Mouse (Mus musculus) hindbrain, embryonic 13.5 days (tissue): ENCODE data around the gene Col23a1. TPM values are rescaled to one million over a fixed set of nuclear protein-coding genes. Genes with fewer than 3 reads are reported as not detected.

Experiments used
- ATAC-seq: fragments of 200-750 bp; cut with Nextera tagmentation; 2 replicates; pipeline ENCODE4 v1.8.0; 2017; ENCODE audit warnings: moderate TSS enrichment; ENCODE audit not compliant: low FRiP score
- H3K27ac ChIP-seq: fragments of 300-500 bp; sonication (generic); 2 replicates; pipeline ENCODE4 v1.5.1; 2015; ENCODE audit warnings: inconsistent platforms, mild to moderate bottlenecking, moderate library complexity
- H3K27me3 ChIP-seq: fragments of 300-500 bp; sonication (generic); 2 replicates; pipeline ENCODE4 v1.6.1; 2015; ENCODE audit warnings: mild to moderate bottlenecking, inconsistent platforms
- H3K36me3 ChIP-seq: fragments of 300-500 bp; sonication (generic); 2 replicates; pipeline ENCODE4 v1.6.1; 2015; ENCODE audit warnings: mild to moderate bottlenecking, inconsistent platforms
- H3K4me1 ChIP-seq: fragments of 300-500 bp; sonication (generic); replicated peaks from 2 replicates; pipeline ENCODE4 v1.6.1; 2015; ENCODE audit warnings: inconsistent platforms
- H3K4me2 ChIP-seq: fragments of 300-500 bp; sonication (generic); 2 replicates; pipeline ENCODE4 v1.6.1; 2015; ENCODE audit warnings: inconsistent platforms, mild to moderate bottlenecking, moderate library complexity
- H3K4me3 ChIP-seq: fragments of 300-500 bp; sonication (generic); 2 replicates; pipeline ENCODE4 v1.5.1; 2015; ENCODE audit warnings: mild to moderate bottlenecking, inconsistent platforms
- H3K9ac ChIP-seq: fragments of 300-500 bp; sonication (generic); 2 replicates; pipeline ENCODE4 v1.6.1; 2015; ENCODE audit warnings: mild to moderate bottlenecking, inconsistent platforms
- H3K9me3 ChIP-seq: fragments of 300-500 bp; sonication (generic); 2 replicates; pipeline ENCODE4 v1.6.1; 2016; ENCODE audit warnings: inconsistent platforms
- WGBS: fragments of 180-500 bp; shearing (Covaris S2); methylation state at CpG from one replicate; pipeline ENCODE4 v1.1.7; 2015; 5-methylcytosine and 5-hydroxymethylcytosine counted together
- polyA plus RNA-seq: library from polyadenylated mRNA; unstranded; fragments of >200 nt; fragmentation: Nextera tagmentation; extraction: Ambion mirVana; gene quantifications from 2 replicates; pipeline ENCODE4 v1.2.1, GENCODE M21; 2015

The Col23a1 gene
- polyA plus RNA-seq, 1 experiment from 2014 or later, result 7.1 TPM

DNA sequence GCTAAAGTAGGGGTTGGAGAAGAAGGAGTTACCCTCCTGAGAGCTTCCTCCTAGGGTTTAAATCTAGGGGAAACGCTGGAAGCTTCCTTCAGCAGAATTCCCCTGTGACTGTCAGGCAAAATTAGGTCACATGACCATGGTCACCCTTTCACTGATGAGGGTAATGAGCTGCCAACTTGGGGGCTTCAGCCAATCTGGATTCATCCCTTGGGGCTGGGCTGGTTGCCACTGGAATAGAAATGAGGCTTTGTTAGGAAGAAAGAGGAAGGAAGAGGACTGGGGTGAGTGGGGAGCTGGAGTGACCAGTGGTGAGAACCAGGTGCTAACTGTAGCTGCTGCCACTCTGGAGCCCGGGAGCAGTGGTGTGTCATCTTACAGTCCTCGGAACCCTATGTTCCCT is 6.0 kb downstream of the Col23a1 start:
- Histone ChIP-seq H3K9me3 (0 out of 2 replicates have a peak, but pooled peaks cover 2% of the 10 kb centered on the region), H3K4me2 (no peak overlapping the region), H3K36me3 (no peaks in the 10 kb centered on the region), H3K4me1 (0 out of 2 replicates have a peak, but pooled peaks cover 3% of the 10 kb centered on the region), H3K9ac (no peak overlapping the region), H3K27ac (no peak overlapping the region), H3K27me3 (peaks cover 14% of the 10 kb centered on the region), H3K4me3 (no peak overlapping the region)
- WGBS, result 79% methylated on average over 3 of the region's 3 CpGs
- ATAC-seq, result no peak

DNA sequence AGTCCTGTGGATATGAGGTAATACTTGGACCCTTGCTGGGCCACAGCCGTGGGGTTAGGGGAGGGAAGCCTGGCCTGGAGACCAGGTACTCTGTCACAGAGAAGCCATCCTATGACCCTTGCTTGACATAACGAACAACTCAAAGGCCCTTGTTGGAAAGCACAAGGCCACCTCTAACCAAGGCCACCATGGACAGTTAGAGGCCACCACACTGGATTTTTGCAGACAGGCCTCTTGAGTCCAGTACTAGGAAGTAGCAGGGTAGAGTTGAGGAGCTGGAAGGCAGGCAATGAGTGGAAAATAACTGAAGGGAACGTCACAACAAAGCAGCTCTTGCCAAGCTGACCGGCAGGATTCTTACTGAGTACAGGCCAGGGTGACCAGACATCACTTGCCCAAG is 9.0 kb downstream of the Col23a1 start:
- Histone ChIP-seq H3K9ac (no peak overlapping the region), H3K4me3 (no peak overlapping the region), H3K4me1 (0 out of 2 replicates have a peak, but pooled peaks cover 3% of the 10 kb centered on the region), H3K4me2 (no peak overlapping the region), H3K9me3 (0 out of 2 replicates have a peak, but pooled peaks cover 2% of the 10 kb centered on the region), H3K27me3 (no peaks in the 10 kb centered on the region), H3K36me3 (no peaks in the 10 kb centered on the region), H3K27ac (no peak overlapping the region)
- WGBS, result 90% methylated on average over 4 of the region's 4 CpGs
- no peak for ATAC-seq

DNA sequence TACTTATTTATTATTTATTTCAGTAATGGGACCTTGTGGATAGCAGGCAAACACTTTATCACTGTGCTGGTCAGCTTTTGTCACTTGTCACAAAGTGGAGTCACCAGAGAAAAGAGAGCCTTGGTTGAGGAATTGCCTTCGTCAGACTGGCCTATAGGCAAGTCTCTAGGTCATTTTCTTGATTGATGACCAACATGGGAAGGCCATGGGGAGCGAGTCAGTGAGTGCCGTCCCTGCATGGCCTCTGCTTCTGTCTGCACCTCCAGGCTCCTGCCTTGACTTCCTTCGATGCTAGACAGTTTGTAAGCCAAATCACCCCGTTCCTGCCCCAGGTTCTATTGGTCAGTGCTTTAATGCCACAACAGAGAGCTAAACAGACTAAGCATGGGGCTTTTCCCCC is 12.7 kb downstream of the Col23a1 start:
- H3K27ac ChIP-seq, result no peak overlapping the region
- H3K9me3 ChIP-seq, result no peaks in the 10 kb centered on the region
- no peak for ATAC-seq
- H3K4me3 ChIP-seq, result no peak overlapping the region
- H3K9ac ChIP-seq, result no peak overlapping the region
- H3K4me2 ChIP-seq, result no peak overlapping the region
- WGBS, result 78% methylated on average over 5 of the region's 5 CpGs
- H3K36me3 ChIP-seq, result no peaks in the 10 kb centered on the region
- no peaks in the 10 kb centered on the region; the same call in 1 of the 2 replicates for H3K4me1 ChIP-seq
- no peaks in the 10 kb centered on the region for H3K27me3 ChIP-seq

DNA sequence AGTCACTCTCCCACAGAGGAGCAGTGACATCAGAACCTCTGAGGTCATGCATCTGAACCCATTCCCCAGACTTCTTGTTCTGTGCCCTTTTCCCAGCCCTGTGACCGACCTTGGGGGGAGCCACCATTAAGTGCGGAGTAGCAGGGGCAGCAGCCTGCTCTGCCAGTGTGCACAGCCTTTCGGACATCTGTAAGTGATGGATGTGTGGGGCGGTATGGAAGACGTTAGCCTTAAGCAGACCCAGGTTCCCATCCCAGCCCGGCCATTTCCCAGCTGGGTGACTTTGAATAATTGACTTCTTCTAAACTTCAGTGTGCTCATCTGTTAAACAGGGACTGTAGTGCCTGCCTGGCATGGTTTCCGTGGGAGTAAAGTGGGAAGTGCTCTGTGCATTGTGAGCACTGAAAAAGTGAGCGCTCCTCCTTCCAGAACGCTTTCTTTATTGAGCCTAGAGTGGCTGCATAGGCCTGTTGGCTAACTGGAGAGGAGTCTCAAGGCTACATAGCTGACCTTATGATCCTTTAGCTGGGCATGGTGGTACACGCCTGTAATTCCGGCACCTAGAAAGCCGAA is 14.3 kb downstream of the Col23a1 start:
- WGBS, result 62% methylated on average over 12 of the region's 12 CpGs
- Histone ChIP-seq H3K4me3 (no peak overlapping the region), H3K9ac (no peak overlapping the region), H3K4me2 (no peak overlapping the region), H3K36me3 (no peaks in the 10 kb centered on the region), H3K4me1 (no peaks in the 10 kb centered on the region; the same call in 1 of the 2 replicates), H3K27ac (no peak overlapping the region), H3K9me3 (no peaks in the 10 kb centered on the region), H3K27me3 (no peaks in the 10 kb centered on the region)
- ATAC-seq, result no peak

DNA sequence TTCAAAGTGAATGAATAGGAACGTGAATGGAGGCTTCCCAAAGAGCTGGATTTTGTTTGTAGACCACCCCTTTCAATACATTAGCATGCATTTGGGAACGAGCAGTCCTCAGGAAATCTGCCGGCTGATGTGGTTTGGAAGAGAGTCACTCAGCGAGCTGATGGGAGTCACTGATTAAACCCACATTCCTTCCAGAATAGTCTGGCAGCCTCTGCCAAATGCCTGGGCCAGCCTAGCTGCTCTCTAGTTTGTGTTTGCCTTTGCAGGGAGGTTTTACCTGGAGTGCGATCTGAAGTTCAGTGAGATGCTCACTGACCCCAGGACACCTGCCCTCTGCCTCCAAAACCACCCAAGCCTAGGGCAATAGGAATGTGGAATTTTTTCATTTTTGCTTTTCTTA is 18.6 kb downstream of the Col23a1 start:
- no peaks in the 10 kb centered on the region for H3K9me3 ChIP-seq
- 60% methylated on average over 5 of the region's 5 CpGs for WGBS
- H3K4me2 ChIP-seq, result no peak overlapping the region
- H3K9ac ChIP-seq, result no peak overlapping the region
- H3K4me1 ChIP-seq, result no peaks in the 10 kb centered on the region; the same call in 1 of the 2 replicates
- H3K27me3 ChIP-seq, result no peaks in the 10 kb centered on the region
- no peaks in the 10 kb centered on the region for H3K36me3 ChIP-seq
- no peak overlapping the region for H3K4me3 ChIP-seq
- no peak for ATAC-seq
- H3K27ac ChIP-seq, result no peak overlapping the region

DNA sequence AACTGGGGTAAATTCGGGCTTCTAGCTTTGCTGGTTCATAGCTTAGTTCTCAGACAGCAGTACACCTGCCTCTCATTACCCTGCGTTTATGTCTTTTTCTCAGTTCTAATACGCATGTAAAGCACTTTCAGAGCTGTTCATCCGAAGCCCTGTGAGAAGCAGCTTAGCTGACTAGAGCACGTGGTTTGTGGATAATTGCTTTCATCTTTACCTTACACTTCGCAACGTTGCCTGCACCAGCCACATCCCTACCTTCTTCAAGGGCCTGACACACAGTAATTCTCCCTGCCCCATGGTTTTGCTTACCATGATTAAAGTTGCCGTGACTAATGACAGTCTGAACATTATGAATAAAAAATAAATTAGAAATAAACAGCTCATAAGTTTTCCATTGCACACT is 22.1 kb downstream of the Col23a1 start:
- no peaks in the 10 kb centered on the region for H3K27me3 ChIP-seq
- H3K4me2 ChIP-seq, result no peak overlapping the region
- H3K27ac ChIP-seq, result no peak overlapping the region
- 79% methylated on average over 8 of the region's 8 CpGs for WGBS
- H3K4me1 ChIP-seq, result no peaks in the 10 kb centered on the region
- H3K9ac ChIP-seq, result no peak overlapping the region
- H3K9me3 ChIP-seq, result no peaks in the 10 kb centered on the region
- no peak for ATAC-seq
- no peaks in the 10 kb centered on the region for H3K36me3 ChIP-seq
- no peak overlapping the region for H3K4me3 ChIP-seq

DNA sequence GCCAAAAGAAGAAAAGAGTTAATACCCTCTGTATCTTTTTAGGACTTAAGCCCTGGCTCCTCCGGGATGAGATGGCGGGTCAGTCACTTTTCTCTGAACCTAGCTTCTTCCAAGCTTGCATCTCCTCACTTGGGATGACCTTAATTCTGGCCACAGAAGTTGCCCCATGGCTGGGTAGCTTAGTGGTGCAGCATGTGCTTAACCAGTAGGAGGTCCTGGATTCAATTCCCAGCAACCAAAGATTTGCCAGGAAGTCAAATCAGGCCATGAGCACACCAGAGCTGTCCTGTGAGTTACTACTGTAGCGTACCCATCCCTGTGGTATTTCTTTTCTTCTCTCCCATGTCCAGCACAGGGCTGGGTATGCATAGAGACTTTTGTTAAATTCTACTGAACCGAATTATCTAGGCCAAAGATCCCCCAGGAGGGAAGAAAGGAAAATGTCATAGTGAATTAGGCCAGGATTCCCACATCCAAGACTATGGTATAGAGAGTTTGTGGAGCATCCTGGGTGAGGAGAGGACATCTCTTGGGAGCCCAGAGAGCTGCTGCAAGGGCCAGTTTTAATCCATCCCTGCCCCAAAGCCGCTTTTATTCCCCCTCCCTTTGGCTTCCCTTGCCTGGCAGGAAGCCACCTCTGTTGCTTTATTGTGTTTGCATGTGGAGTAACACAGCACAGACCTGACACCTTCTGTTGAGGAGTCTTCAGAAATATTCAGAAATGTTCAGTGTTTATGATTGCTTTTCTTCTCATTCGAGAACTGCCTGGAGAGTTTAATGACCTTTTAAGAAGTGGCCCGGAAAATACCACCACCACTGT is 26.5 kb downstream of the Col23a1 start:
- Histone ChIP-seq H3K9me3 (0 out of 2 replicates have a peak, but pooled peaks cover 2% of the 10 kb centered on the region), H3K9ac (no peak overlapping the region), H3K36me3 (no peaks in the 10 kb centered on the region), H3K4me1 (no peaks in the 10 kb centered on the region), H3K4me3 (no peak overlapping the region), H3K4me2 (no peak overlapping the region), H3K27ac (no peak overlapping the region), H3K27me3 (no peaks in the 10 kb centered on the region)
- no peak for ATAC-seq
- 76% methylated on average over 7 of the region's 7 CpGs for WGBS

DNA sequence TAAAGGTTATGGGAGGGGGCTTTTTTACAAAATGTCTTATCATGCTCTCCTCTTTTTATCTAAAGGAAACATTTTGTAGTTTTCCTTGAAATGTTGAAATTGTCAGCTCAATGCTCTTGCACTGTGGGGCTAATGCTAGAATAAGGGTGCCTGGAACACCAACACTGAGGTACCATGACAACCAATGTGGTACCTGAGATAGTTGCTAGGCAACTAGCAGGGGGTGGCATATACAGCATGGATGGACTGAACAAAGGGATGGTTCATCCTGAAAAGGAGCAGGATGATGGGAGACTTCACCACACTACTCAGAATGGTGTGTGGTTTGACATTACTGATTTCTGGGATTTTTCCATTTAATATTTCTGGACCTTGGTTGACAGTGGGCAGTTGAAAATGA is 30.9 kb downstream of the Col23a1 start:
- no peaks in the 10 kb centered on the region for H3K4me1 ChIP-seq
- H3K9me3 ChIP-seq, result 0 out of 2 replicates have a peak, but pooled peaks cover 5% of the 10 kb centered on the region
- H3K27ac ChIP-seq, result no peak overlapping the region
- H3K27me3 ChIP-seq, result no peaks in the 10 kb centered on the region
- no peaks in the 10 kb centered on the region for H3K36me3 ChIP-seq
- ATAC-seq, result no peak
- no peak overlapping the region for H3K9ac ChIP-seq
- no peak overlapping the region for H3K4me2 ChIP-seq
- no peak overlapping the region for H3K4me3 ChIP-seq

DNA sequence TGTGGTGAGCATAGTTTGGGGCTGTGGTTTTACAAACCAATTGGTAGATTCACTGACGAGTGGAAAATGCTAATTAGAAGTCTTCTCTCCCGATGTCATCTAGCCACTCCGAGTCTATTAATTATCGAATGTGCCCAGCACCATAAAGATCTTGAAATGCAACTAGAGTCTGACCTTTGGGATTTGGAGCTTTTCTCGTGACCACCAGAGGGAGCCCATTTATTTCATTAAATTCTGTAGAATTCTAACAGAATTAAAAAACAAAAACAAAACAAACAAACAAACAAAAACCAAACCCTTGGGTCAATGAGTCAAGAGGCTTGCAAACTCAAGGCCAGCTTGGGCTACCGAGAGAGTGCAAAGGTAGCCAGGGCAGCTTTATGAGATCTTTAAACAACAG is 37.2 kb downstream of the Col23a1 start:
- WGBS, result 60% methylated on average over 6 of the region's 6 CpGs
- H3K4me1 ChIP-seq, result no peaks in the 10 kb centered on the region
- ATAC-seq, result no peak

DNA sequence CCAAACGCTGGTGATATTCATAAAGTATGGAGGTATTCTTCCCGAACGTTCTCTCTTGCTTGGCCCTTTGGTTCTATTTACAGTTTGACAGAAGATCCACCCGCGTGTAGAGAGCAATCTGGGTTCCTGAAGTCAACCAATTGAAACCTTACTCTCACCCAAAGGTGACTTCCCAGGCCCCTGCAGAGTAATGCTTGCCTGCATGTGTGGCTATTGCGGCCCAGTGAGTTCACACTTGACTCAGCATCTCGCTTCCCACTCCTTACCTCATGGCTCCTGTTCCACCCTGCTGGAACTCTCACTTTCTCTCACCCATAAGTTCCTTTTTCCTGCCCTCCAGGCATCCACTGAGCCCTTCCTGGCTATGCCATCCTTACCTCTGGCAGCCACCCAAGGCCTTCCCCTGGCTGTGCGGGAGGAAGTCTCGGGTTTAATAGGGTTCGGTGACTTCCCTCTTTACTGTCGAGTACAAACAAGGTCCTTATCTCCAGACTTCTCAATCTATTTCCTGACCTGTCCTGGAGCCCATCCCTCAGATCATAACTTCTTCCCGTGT is 38.7 kb downstream of the Col23a1 start:
- Histone ChIP-seq H3K27me3 (no peaks in the 10 kb centered on the region), H3K4me1 (no peaks in the 10 kb centered on the region), H3K4me2 (no peak overlapping the region), H3K4me3 (no peak overlapping the region), H3K9ac (no peak overlapping the region), H3K9me3 (no peaks in the 10 kb centered on the region), H3K27ac (no peak overlapping the region), H3K36me3 (no peaks in the 10 kb centered on the region)
- WGBS, result 89% methylated on average over 12 of the region's 12 CpGs
- ATAC-seq, result no peak

More for the DNA sequence above, 37.2 kb downstream of the Col23a1 start:
- Histone ChIP-seq H3K4me3 (no peak overlapping the region), H3K27ac (no peak overlapping the region), H3K9me3 (no peaks in the 10 kb centered on the region), H3K4me2 (no peak overlapping the region), H3K36me3 (no peaks in the 10 kb centered on the region), H3K9ac (no peak overlapping the region), H3K27me3 (no peaks in the 10 kb centered on the region)

DNA sequence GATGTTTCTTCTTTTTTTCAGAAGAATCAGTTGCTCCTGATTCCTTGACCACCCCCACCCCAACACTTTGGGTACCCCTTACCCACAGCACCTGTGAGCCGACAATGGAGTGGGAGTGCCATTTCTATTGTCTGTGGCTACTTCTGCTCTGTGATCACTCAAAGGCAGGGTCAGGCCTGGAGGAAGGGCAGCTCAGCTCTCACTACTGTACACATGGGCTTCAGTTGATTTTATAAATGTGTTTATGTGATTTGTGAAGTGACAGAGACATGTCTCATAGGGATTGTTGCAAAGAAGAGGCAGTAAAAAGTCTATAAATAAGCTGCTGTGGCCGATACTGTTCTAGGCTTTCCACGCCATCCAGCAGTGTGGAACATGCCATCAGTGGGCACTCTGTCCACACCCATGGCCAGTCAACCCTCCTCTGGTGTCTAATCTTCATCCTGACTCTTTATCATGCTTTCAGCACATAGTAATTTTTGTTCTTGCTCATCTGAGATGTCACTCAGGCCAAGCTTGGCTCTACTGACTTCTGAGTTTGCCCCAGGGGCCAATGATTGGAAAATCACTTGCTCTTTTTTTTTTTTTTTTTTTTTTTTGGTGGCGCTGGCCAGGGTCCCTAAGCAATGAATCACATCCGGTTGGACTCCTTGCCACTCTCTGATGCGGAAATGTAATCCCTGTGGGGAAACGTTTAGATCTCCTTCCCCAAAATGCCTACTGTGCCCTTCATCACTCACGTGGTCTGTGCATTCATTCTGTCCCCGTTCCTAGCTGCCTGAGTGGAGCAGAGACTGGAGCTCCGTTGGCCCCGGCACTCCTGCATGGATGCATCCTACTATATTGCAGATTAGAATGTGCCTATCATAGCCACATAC is 40.4 kb downstream of the Col23a1 start:
- Histone ChIP-seq H3K9me3 (no peaks in the 10 kb centered on the region), H3K4me3 (no peak overlapping the region)

DNA sequence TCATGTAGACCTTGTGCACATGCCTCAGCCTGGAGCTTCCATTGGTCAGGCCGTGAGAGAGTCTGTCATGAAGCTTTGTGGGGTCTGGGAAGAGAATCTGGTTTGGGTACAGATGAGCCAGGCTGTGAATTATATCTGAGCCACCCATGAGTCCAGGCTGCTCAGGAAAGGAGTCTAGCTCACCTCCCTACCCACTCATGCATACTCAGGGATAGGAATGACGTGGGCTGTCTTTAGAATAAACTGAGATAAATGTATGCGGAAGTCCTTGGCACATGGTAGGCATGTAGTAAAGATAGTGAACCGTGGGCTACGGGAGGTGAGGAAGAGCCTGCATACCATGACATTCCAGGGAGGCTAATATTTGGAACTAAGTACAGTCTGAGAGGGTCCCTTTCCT is 44.3 kb downstream of the Col23a1 start:
- Histone ChIP-seq H3K4me2 (no peak overlapping the region), H3K4me1 (no peaks in the 10 kb centered on the region), H3K36me3 (no peaks in the 10 kb centered on the region), H3K4me3 (no peak overlapping the region), H3K9me3 (no peaks in the 10 kb centered on the region), H3K27ac (no peak overlapping the region), H3K27me3 (no peaks in the 10 kb centered on the region), H3K9ac (no peak overlapping the region)
- ATAC-seq, result no peak
- 88% methylated on average over 5 of the region's 5 CpGs for WGBS

More for the DNA sequence above, 40.4 kb downstream of the Col23a1 start:
- WGBS, result 82% methylated on average over 11 of the region's 11 CpGs
- Histone ChIP-seq H3K9ac (no peak overlapping the region), H3K27ac (no peak overlapping the region), H3K27me3 (no peaks in the 10 kb centered on the region), H3K4me2 (no peak overlapping the region), H3K36me3 (no peaks in the 10 kb centered on the region), H3K4me1 (no peaks in the 10 kb centered on the region)
- ATAC-seq, result no peak
